Mouse (Mus musculus): ENCODE results near the gene Eml2. TPM values are rescaled to one million over a fixed set of nuclear protein-coding genes. Genes with fewer than 3 reads are reported as not detected.

The Eml2 gene
- polyA plus RNA-seq, 2 experiments: 1.5 to 38.5 TPM

DNA sequence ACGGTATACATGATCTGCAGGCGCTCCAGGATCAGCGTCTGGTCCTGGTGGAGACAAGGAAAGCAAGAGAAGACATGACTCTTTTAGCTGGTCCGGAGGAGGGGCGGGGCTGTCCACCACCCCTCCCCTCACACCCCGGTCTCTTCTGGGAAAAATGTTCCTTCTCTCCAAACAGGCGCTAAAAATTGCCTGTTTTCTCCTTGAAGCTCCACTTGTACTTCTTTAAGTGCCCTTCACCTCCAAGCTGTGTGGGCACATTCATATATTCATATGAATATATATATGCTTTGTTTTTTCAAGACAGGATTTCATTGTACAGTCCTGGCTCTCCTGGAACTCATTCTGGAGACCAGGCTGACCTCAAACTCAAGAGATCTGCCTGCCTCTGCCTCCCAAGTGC is 13.3 kb upstream of the Eml2 start:
- Histone ChIP-seq H3K9me3 (ENCODE audit: control insufficient read depth, low read length) (no peaks in the 10 kb centered on the region), H3K27me3 (ENCODE audit: control insufficient read depth, insufficient read depth, low read length) (peaks cover 28% of the 10 kb centered on the region), H3K9ac (ENCODE audit: low read depth, low read length, severe bottlenecking) (no peak overlapping the region), H3K4me1 (ENCODE audit: control insufficient read depth, insufficient read depth, low read length) (peaks cover 19% of the 10 kb centered on the region; the same call in 1 of the 2 replicates), H3K4me3 (replicated peaks; ENCODE audit: low read length) (no peak overlapping the region), H3K4me2 (replicated peaks; ENCODE audit: low read depth, low read length, severe bottlenecking) (no peak overlapping the region), H3K36me3 (ENCODE audit: control insufficient read depth, insufficient read depth, low read length) (no peaks in the 10 kb centered on the region), H3K27ac (replicated peaks; ENCODE audit: low read depth, low read length) (no peak overlapping the region)
- TF ChIP-seq POLR2A (IDR thresholded peaks at IDR 0.05; ENCODE audit: borderline replicate concordance, extremely low read depth, insufficient read depth, insufficient read length): no peak
- 89% methylated on average over 7 of the region's 7 CpGs for WGBS
- ATAC-seq (ENCODE audit: low FRiP score, low read depth) (no peak), DNase-seq (ENCODE audit: low spot score) (no peak)

DNA sequence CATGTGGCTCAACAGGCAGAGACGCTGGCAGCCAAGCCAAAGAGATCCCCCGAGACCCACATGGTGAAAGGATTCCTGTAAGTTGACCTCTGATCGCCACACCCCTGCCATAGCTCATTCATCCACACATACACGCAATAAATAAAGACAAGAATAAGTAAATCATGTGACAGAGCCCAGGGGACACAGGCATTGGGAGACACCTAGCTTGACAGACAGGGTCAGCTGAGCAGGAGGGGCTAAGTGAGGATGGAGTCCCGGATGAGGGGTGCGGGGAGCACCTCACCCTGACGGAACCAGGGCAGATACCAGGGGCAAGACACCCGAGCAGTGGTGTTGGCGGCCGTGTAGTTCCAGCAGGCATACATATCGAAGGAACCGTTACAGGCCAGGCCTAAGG is 12.5 kb upstream of the Eml2 start:
- no peaks in the 10 kb centered on the region for H3K9me3 ChIP-seq (ENCODE audit: control insufficient read depth, low read length)
- no peaks in the 10 kb centered on the region for H3K36me3 ChIP-seq (ENCODE audit: control insufficient read depth, insufficient read depth, low read length)
- no peak for DNase-seq (ENCODE audit: low spot score)
- 30% methylated on average over 12 of the region's 12 CpGs for WGBS
- H3K27me3 ChIP-seq (ENCODE audit: control insufficient read depth, insufficient read depth, low read length): peaks cover 25% of the 10 kb centered on the region
- H3K4me1 ChIP-seq (ENCODE audit: control insufficient read depth, insufficient read depth, low read length): peaks cover 19% of the 10 kb centered on the region; the same call in 1 of the 2 replicates
- 0 out of 2 replicates have a peak overlapping the region, but pooled peaks have one; percentile 14 for H3K4me3 ChIP-seq (replicated peaks; ENCODE audit: low read length)
- TF ChIP-seq POLR2A (IDR thresholded peaks at IDR 0.05; ENCODE audit: borderline replicate concordance, extremely low read depth, insufficient read depth, insufficient read length): no peak
- H3K4me2 ChIP-seq (replicated peaks; ENCODE audit: low read depth, low read length, severe bottlenecking): peak overlapping the region; percentile 37
- 0 out of 2 replicates have a peak, but pooled peaks have one; percentile 2 for ATAC-seq (ENCODE audit: low FRiP score, low read depth)
- H3K27ac ChIP-seq (replicated peaks; ENCODE audit: low read depth, low read length): no peak overlapping the region
- H3K9ac ChIP-seq (ENCODE audit: low read depth, low read length, severe bottlenecking): 0 out of 2 replicates have a peak overlapping the region, but pooled peaks have one; percentile 7

DNA sequence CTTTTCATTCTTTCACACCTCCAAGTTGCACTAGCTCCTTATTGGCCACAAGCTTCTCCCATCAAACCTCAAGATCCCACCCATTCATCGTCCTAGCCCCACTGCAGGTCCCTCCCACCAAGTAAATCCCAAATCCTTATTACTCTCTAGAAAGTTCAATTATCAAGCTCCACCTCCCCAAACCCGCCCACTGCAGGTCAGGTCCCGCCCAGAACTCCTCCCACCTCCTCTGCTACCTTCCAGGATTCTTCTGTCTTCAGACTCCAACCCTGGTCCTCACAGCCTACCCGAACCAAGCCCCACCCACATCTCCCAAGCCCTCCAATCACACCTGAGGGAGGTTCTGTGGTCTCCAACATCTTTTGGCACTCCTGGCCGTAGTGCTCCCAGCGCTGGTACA is 12.0 kb upstream of the Eml2 start:
- Histone ChIP-seq H3K9ac (ENCODE audit: low read depth, low read length, severe bottlenecking) (no peak overlapping the region), H3K4me1 (ENCODE audit: control insufficient read depth, insufficient read depth, low read length) (peaks cover 19% of the 10 kb centered on the region; the same call in 1 of the 2 replicates), H3K36me3 (ENCODE audit: control insufficient read depth, insufficient read depth, low read length) (no peaks in the 10 kb centered on the region), H3K9me3 (ENCODE audit: control insufficient read depth, low read length) (no peaks in the 10 kb centered on the region), H3K4me3 (replicated peaks; ENCODE audit: low read length) (peak overlapping the region; percentile 14), H3K27me3 (ENCODE audit: control insufficient read depth, insufficient read depth, low read length) (peaks cover 21% of the 10 kb centered on the region), H3K27ac (replicated peaks; ENCODE audit: low read depth, low read length) (no peak overlapping the region), H3K4me2 (replicated peaks; ENCODE audit: low read depth, low read length, severe bottlenecking) (peak overlapping the region; percentile 37)
- DNase-seq (ENCODE audit: low spot score) (peak; percentile 49), ATAC-seq (ENCODE audit: low FRiP score, low read depth) (peak; percentile 78)
- WGBS: 0% methylated on average over 6 of the region's 6 CpGs
- TF ChIP-seq POLR2A (IDR thresholded peaks at IDR 0.05; ENCODE audit: borderline replicate concordance, extremely low read depth, insufficient read depth, insufficient read length): no peak

DNA sequence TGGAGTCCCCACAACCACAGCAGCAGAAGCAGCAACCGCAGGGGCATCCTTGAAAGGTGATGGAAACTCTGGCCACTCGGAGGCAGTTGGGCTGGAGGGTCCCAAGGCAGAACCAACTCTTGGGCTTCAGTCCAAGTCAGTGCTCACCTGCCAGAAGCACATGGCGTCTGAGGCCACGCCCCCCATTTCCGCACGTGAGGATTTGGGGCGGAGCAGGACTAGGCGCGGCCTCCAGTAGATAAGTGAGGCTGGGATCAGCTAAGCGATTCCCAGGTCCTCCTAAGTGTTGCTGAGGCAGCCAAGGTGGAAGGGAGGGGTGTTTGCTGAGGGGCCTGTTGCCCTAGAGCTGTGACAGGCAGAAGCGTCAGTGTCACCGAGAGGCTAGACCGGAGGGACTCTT is 11.2 kb upstream of the Eml2 start:
- TF ChIP-seq POLR2A (IDR thresholded peaks at IDR 0.05; ENCODE audit: borderline replicate concordance, extremely low read depth, insufficient read depth, insufficient read length): no peak
- H3K36me3 ChIP-seq (ENCODE audit: control insufficient read depth, insufficient read depth, low read length): no peaks in the 10 kb centered on the region
- peaks cover 19% of the 10 kb centered on the region; the same call in 1 of the 2 replicates for H3K4me1 ChIP-seq (ENCODE audit: control insufficient read depth, insufficient read depth, low read length)
- no peak for DNase-seq (ENCODE audit: low spot score)
- H3K27ac ChIP-seq (replicated peaks; ENCODE audit: low read depth, low read length): no peak overlapping the region
- H3K27me3 ChIP-seq (ENCODE audit: control insufficient read depth, insufficient read depth, low read length): peaks cover 13% of the 10 kb centered on the region
- H3K9ac ChIP-seq (ENCODE audit: low read depth, low read length, severe bottlenecking): no peak overlapping the region
- WGBS: 4% methylated on average over 13 of the region's 13 CpGs
- peak overlapping the region; percentile 37 for H3K4me2 ChIP-seq (replicated peaks; ENCODE audit: low read depth, low read length, severe bottlenecking)
- ATAC-seq (ENCODE audit: low FRiP score, low read depth): no peak
- no peaks in the 10 kb centered on the region for H3K9me3 ChIP-seq (ENCODE audit: control insufficient read depth, low read length)
- H3K4me3 ChIP-seq (replicated peaks; ENCODE audit: low read length): no peak overlapping the region

DNA sequence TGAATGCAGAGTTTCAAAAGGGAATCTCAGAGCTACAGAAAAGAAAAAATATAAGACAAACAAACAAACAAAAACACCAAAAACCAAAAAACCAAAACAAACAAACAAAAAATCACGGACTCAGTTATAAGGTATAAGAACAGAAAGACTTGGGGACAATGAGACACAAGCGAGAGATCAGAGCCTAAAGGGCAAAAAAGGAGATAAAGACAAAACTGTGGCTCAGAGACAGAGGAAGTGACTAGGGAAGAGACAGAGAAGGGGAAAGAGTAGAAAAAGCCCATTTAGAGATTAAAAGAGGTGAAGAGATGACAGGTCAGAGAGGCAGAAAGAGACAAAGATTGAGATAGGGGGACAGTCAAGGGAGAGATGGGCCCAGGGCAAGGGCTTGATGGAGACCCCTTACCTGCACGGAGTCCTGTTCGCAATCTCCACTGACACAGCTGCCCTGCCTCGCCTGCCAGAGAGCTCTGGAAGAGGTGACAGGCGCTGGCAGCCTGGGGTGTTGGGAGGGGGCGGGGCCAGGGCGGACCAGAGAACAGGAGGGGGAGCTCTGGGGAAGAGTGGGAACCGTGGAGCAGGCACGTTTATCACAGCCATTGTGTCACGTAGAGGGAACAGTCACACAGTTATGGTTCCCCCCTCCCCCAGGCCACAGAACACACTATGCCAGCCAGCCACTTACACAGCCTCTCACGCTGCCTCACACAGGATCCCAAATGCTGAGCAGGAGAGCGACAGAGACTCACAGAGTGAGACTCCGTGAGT is 10.4 kb upstream of the Eml2 start, which contains the start of gene Gipr:
Gipr (minus strand) TSS at position 472 of the 768 bp plus-strand sequence.
- H3K27me3 ChIP-seq (ENCODE audit: control insufficient read depth, insufficient read depth, low read length): peaks cover 8% of the 10 kb centered on the region
- H3K4me1 ChIP-seq (ENCODE audit: control insufficient read depth, insufficient read depth, low read length): peaks cover 17% of the 10 kb centered on the region; the same call in 1 of the 2 replicates
- no peaks in the 10 kb centered on the region for H3K36me3 ChIP-seq (ENCODE audit: control insufficient read depth, insufficient read depth, low read length)
- TF ChIP-seq POLR2A (IDR thresholded peaks at IDR 0.05; ENCODE audit: borderline replicate concordance, extremely low read depth, insufficient read depth, insufficient read length): no peak
- no peak within 1 kb of the TSS for H3K27ac ChIP-seq (replicated peaks; ENCODE audit: low read depth, low read length)
- H3K4me2 ChIP-seq (replicated peaks; ENCODE audit: low read depth, low read length, severe bottlenecking): peak within 1 kb of the TSS; percentile 37; the same call in 1 of the 2 replicates
- no peaks in the 10 kb centered on the region for H3K9me3 ChIP-seq (ENCODE audit: control insufficient read depth, low read length)
- 19% methylated on average over 10 of the region's 14 CpGs for WGBS
- DNase-seq (ENCODE audit: low spot score): no peak
- no peak within 1 kb of the TSS for H3K4me3 ChIP-seq (replicated peaks; ENCODE audit: low read length)
- ATAC-seq (ENCODE audit: low FRiP score, low read depth): no peak
- H3K9ac ChIP-seq (ENCODE audit: low read depth, low read length, severe bottlenecking): no peak within 1 kb of the TSS

Data from limb, embryonic 14.5 days (tissue).